Mouse (Mus musculus) stomach, embryonic 14.5 days (tissue): ENCODE data around the gene Cyp8b1. TPM values are rescaled to one million over a fixed set of nuclear protein-coding genes. Genes with fewer than 3 reads are reported as not detected.

Experiments used
- ATAC-seq: fragments of 200-750 bp; cut with Nextera tagmentation; 2 replicates; pipeline ENCODE4 v1.8.0; 2017; ENCODE audit warnings: low read depth, moderate TSS enrichment; ENCODE audit not compliant: insufficient number of reproducible peaks, insufficient read depth, low FRiP score
- H3K27ac ChIP-seq: fragments of 300-500 bp; sonication (generic); 2 replicates; pipeline ENCODE4 v1.5.1; 2014; ENCODE audit warnings: mild to moderate bottlenecking, low read length, moderate library complexity, mixed read lengths
- H3K27me3 ChIP-seq: fragments of 300-500 bp; sonication (generic); 2 replicates; pipeline ENCODE4 v1.6.1; 2014; ENCODE audit warnings: low read length, control low read depth, mixed read lengths; ENCODE audit not compliant: control insufficient read depth, insufficient read depth
- H3K36me3 ChIP-seq: fragments of 300-500 bp; sonication (generic); 2 replicates; pipeline ENCODE4 v1.6.1; 2014; ENCODE audit warnings: mild to moderate bottlenecking, control low read depth, low read length, moderate library complexity, mixed read lengths; ENCODE audit not compliant: control insufficient read depth, insufficient read depth
- H3K4me1 ChIP-seq: fragments of 300-500 bp; sonication (generic); 2 replicates; pipeline ENCODE4 v1.6.1; 2014; ENCODE audit warnings: low read length, control low read depth, mixed read lengths; ENCODE audit not compliant: control insufficient read depth, insufficient read depth
- H3K4me2 ChIP-seq: fragments of 300-500 bp; sonication (generic); replicated peaks from 2 replicates; pipeline ENCODE4 v1.6.1; 2014; ENCODE audit warnings: low read depth, low read length, control low read depth
- H3K4me3 ChIP-seq: fragments of 300-500 bp; sonication (generic); 2 replicates; pipeline ENCODE4 v1.5.1; 2014; ENCODE audit warnings: low read depth, low read length, control low read depth
- H3K9ac ChIP-seq: fragments of 300-500 bp; sonication (generic); replicated peaks from 2 replicates; pipeline ENCODE4 v1.6.1; 2014; ENCODE audit warnings: low read depth, mild to moderate bottlenecking, control low read depth, low read length, moderate library complexity, mixed read lengths
- H3K9me3 ChIP-seq: fragments of 300-500 bp; sonication (generic); 2 replicates; pipeline ENCODE4 v1.6.1; 2016; ENCODE audit warnings: low read depth, low read length, control low read depth; ENCODE audit not compliant: control insufficient read depth
- WGBS: fragments of 180-500 bp; shearing (Covaris S2); extraction: QIAGEN DNeasy Blood & Tissue Kit; methylation state at CpG from one replicate; pipeline ENCODE4 v1.1.7; 2014; 5-methylcytosine and 5-hydroxymethylcytosine counted together
- polyA plus RNA-seq: library from polyadenylated mRNA; unstranded; fragments of >200 nt; fragmentation: Nextera tagmentation; extraction: Ambion mirVana; gene quantifications from 2 replicates; pipeline ENCODE4 v1.2.1, GENCODE M21; 2014

Gene Cyp8b1
- polyA plus RNA-seq, 1 experiment from 2014 or later, result not detected

DNA sequence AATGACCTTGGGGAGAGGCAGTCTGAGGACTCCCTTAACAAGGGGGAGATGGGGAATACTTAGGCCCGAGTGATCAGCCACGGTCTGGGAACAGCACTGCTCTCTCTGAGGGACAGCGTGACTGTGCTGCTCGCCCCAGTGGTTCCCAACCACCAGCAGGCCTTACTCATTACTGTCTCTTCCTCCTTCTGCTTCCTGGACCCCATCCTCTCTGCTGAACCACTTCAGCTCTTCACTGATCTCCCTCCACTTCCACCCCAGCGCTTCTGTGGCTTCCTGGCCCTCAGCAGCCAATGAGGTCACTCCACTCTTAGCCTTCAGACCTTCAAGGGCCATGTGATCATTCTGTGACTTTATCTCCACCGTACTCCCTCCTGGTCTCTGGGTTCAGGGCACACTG, 6.5 kb downstream of the Cyp8b1 start:
- H3K4me1 ChIP-seq, result no peaks in the 10 kb centered on the region
- H3K4me3 ChIP-seq, result no peak overlapping the region
- H3K9me3 ChIP-seq, result no peaks in the 10 kb centered on the region
- no peak overlapping the region for H3K27ac ChIP-seq
- no peak for ATAC-seq
- no peaks in the 10 kb centered on the region for H3K36me3 ChIP-seq
- no peaks in the 10 kb centered on the region for H3K27me3 ChIP-seq
- 76% methylated on average over 6 of the region's 6 CpGs for WGBS
- no peak overlapping the region for H3K9ac ChIP-seq
- H3K4me2 ChIP-seq, result no peak overlapping the region

- WGBS, result 91% methylated on average over 17 of the region's 17 CpGs
- Histone ChIP-seq H3K4me1 (no peaks in the 10 kb centered on the region), H3K4me3 (no peak overlapping the region), H3K27ac (no peak overlapping the region), H3K27me3 (no peaks in the 10 kb centered on the region), H3K36me3 (no peaks in the 10 kb centered on the region), H3K4me2 (no peak overlapping the region), H3K9ac (no peak overlapping the region), H3K9me3 (no peaks in the 10 kb centered on the region)
- no peak for ATAC-seq
These were observed 7.8 kb downstream of the Cyp8b1 start for GRCm38 (mm10) chr9:121908321-121908720.

- Histone ChIP-seq H3K36me3 (no peaks in the 10 kb centered on the region), H3K9ac (no peak overlapping the region), H3K4me1 (no peaks in the 10 kb centered on the region), H3K4me2 (no peak overlapping the region), H3K27me3 (no peaks in the 10 kb centered on the region), H3K4me3 (no peak overlapping the region), H3K9me3 (no peaks in the 10 kb centered on the region), H3K27ac (no peak overlapping the region)
- ATAC-seq, result no peak
- WGBS, result 70% methylated on average over 10 of the region's 10 CpGs
These were observed 8.6 kb downstream of the Cyp8b1 start for GRCm38 (mm10) chr9:121907356-121908070.

DNA sequence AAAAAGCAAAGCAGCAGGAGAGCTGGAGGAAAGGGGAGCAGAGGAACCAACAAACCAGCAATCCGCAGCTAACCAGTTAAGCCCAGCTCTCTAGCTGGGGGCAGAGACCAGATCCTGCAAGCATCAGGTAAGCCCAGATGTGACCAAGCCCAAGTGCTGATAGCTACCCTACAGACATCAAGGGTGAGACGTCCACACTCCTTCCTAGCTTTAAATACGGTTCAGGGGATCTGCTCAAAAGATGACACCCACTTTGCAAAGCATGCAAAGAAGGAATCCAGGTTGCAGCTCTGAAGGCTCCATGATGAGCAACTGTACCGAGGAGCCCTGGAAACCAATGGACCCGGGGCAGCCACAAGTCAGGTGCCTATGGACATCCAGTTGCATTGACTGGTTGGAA, 9.6 kb downstream of the Cyp8b1 start:
- Histone ChIP-seq H3K9me3 (no peaks in the 10 kb centered on the region), H3K36me3 (no peaks in the 10 kb centered on the region), H3K4me2 (no peak overlapping the region), H3K4me1 (no peaks in the 10 kb centered on the region), H3K27ac (no peak overlapping the region), H3K27me3 (no peaks in the 10 kb centered on the region), H3K4me3 (no peak overlapping the region), H3K9ac (no peak overlapping the region)
- ATAC-seq, result no peak
- WGBS, result 83% methylated on average over 5 of the region's 5 CpGs

GRCm38 (mm10) chr9:121905556-121906185, 10.4 kb downstream of the Cyp8b1 start:
- Histone ChIP-seq H3K27ac (no peak overlapping the region), H3K4me1 (no peaks in the 10 kb centered on the region), H3K9me3 (no peaks in the 10 kb centered on the region), H3K36me3 (no peaks in the 10 kb centered on the region), H3K4me3 (no peak overlapping the region), H3K9ac (no peak overlapping the region), H3K27me3 (no peaks in the 10 kb centered on the region), H3K4me2 (no peak overlapping the region)
- 74% methylated on average over 4 of the region's 4 CpGs for WGBS
- no peak for ATAC-seq

DNA sequence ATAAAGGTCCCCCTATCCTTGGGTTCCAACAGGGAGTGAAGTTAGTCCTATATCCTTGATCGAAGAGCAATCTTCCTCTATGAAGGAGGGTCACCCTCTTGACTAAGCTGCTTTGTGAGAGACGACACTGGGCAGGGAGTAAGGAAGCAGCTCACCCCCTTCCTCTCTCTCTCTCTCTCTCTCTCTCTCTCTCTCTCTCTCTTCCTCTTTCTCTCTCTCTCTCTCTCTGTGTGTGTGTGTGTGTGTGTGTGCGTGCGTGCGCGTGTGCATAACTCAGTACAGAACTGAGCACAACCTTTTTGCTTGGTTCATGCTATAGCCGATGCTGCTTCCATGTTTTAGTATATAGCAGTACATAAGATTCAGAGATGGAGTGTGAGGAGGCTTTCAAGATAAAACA, 11.2 kb downstream of the Cyp8b1 start:
- ATAC-seq, result no peak
- no peaks in the 10 kb centered on the region for H3K36me3 ChIP-seq
- H3K4me1 ChIP-seq, result no peaks in the 10 kb centered on the region
- no peak overlapping the region for H3K27ac ChIP-seq
- WGBS, result 88% methylated on average over 7 of the region's 7 CpGs
- H3K4me3 ChIP-seq, result no peak overlapping the region
- H3K27me3 ChIP-seq, result no peaks in the 10 kb centered on the region
- no peak overlapping the region for H3K4me2 ChIP-seq
- no peak overlapping the region for H3K9ac ChIP-seq
- H3K9me3 ChIP-seq, result no peaks in the 10 kb centered on the region

DNA sequence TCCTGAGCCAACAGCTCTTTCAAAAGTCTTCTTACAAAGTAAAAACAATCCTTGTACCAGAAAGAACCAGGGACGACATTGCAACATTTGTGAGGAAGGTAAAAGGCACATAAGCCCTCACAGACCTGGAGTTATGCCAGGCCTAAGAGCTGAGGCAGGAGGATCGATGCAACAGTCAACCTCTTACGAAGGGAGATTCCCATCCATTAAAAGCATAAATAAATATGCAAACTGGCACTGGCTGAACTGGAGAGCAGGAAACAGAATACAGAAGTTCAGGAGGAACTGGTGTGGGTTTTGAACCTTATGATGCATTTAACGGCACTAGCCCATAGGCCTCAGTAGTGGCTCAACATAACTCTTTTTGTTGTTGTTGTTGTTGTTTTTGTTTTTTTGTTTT, 11.8 kb downstream of the Cyp8b1 start:
- 77% methylated on average over 4 of the region's 4 CpGs for WGBS
- H3K27me3 ChIP-seq, result no peaks in the 10 kb centered on the region
- no peak overlapping the region for H3K9ac ChIP-seq
- H3K4me1 ChIP-seq, result no peaks in the 10 kb centered on the region
- H3K4me2 ChIP-seq, result no peak overlapping the region
- no peak overlapping the region for H3K4me3 ChIP-seq
- H3K36me3 ChIP-seq, result no peaks in the 10 kb centered on the region
- H3K9me3 ChIP-seq, result no peaks in the 10 kb centered on the region
- no peak for ATAC-seq
- H3K27ac ChIP-seq, result no peak overlapping the region

- no peak for ATAC-seq
- no peak overlapping the region for H3K27ac ChIP-seq
- H3K4me1 ChIP-seq, result no peaks in the 10 kb centered on the region
- no peak overlapping the region for H3K4me2 ChIP-seq
- 79% methylated on average over 8 of the region's 8 CpGs for WGBS
- no peaks in the 10 kb centered on the region for H3K27me3 ChIP-seq
- H3K36me3 ChIP-seq, result no peaks in the 10 kb centered on the region
- H3K9ac ChIP-seq, result no peak overlapping the region
- no peaks in the 10 kb centered on the region for H3K9me3 ChIP-seq
- no peak overlapping the region for H3K4me3 ChIP-seq
These were observed 12.4 kb downstream of the Cyp8b1 start for GRCm38 (mm10) chr9:121903476-121904305.
